ENCODE assay signal across 9 mouse cellular contexts in genomic region chr4:151983560-151983959, GRCm38 (mm10). TPM values are rescaled to one million over a fixed set of nuclear protein-coding genes. Genes with fewer than 3 reads are reported as not detected.
A peak's percentile ranks its signal among the peaks of the same experiment; 100 is the strongest.
DNase-seq lines count a peak whose midpoint lies in the region; ATAC-seq lines count a peak whose summit lies in the region.
"Had no signal": no experiment of that assay in that cellular context is flagged by ENCODE, and none has a peak within 500 bp of the region (broad histone marks: within the 10 kb centered on the region; RNA-seq: fewer than 3 reads in every experiment).

No protein-coding gene starts in this region.

- intact Hi-C loops in heart, postnatal 25 days (cut with DNase I) = no loop called here

- H3K9ac ChIP-seq in heart, embryonic 12.5 days = peak overlapping the region; percentile 13; the same call in 1 of the 2 replicates

- peak overlapping the region; percentile 40 for H3K4me2 ChIP-seq in heart, embryonic 12.5 days

- 0 out of 2 replicates have a peak overlapping the region, but pooled peaks have one; percentile 3 for H3K4me3 ChIP-seq in heart, embryonic 12.5 days

- H3K36me3 ChIP-seq in heart, embryonic 12.5 days = peaks cover 46% of the 10 kb centered on the region

- no peaks in the 10 kb centered on the region for H3K9me3 ChIP-seq in heart, embryonic 12.5 days (replicated peaks)
- H3K9me3 ChIP-seq: G1E had no signal

- DNase-seq in heart, postnatal 25 days (ENCODE audit: low spot score) = no peak
- peak; percentile 41 for DNase-seq in lung, postnatal 10 days
- no peak for DNase-seq in lung, postnatal 36 days
- peak; percentile 92 for DNase-seq in gastrocnemius, postnatal 25 days
- DNase-seq in retina, embryonic 14.5 days (ENCODE audit: low spot score) = peak; percentile 43
- no peak for DNase-seq in right cerebral cortex, postnatal 25 days

- 28% methylated on average over 8 of the region's 9 CpGs for whole genome bisulfite sequencing in heart, embryonic 12.5 days

- H3K27me3 ChIP-seq in heart, embryonic 12.5 days (replicated peaks) = no peaks in the 10 kb centered on the region

- peak; percentile 24; the same call in 1 of the 2 replicates for ATAC-seq in heart, embryonic 12.5 days (ENCODE audit: insufficient number of reproducible peaks, low FRiP score)
- no peak for ATAC-seq in granulocyte monocyte progenitor cell, adult 5-6 weeks (replicated peaks; ENCODE audit: poor library complexity, severe bottlenecking)

- H3K27ac ChIP-seq in heart, embryonic 12.5 days (ENCODE audit: poor library complexity, severe bottlenecking) = peak overlapping the region; percentile 23; the same call in 1 of the 2 replicates

- H3K4me1 ChIP-seq in heart, embryonic 12.5 days (replicated peaks) = peaks cover 41% of the 10 kb centered on the region

RNA-seq across cellular contexts. Expression of gene Thap3, which starts 5.2 kb away (rescaled TPM):
- 25.2 and 26.6 TPM in 2 replicates for polyA plus RNA-seq in heart, embryonic 12.5 days (2016; fragmentation: Nextera tagmentation; extraction: Ambion mirVana)
- 10 to 100 TPM; 11.5 TPM for total RNA-seq in heart, postnatal 25 days (2021)
- 10 to 100 TPM; 27.5 to 29.3 TPM for total RNA-seq in gastrocnemius, postnatal 25 days (2021)
- total RNA-seq in granulocyte monocyte progenitor cell, adult 5-6 weeks (2014; fragmentation: Nextera tagmentation) = 10.4 and 14.0 TPM in 2 replicates
- 4.9 and 10.8 TPM in 2 replicates for total RNA-seq in granulocyte monocyte progenitor cell, adult 5-6 weeks (2017)

RNA-seq across cellular contexts. Expression of gene Phf13, which starts 12.5 kb away (rescaled TPM):
- polyA plus RNA-seq in heart, embryonic 12.5 days (2016; fragmentation: Nextera tagmentation; extraction: Ambion mirVana) = 26.7 and 27.0 TPM in 2 replicates
- 1 to 10 TPM; 5.8 to 6.2 TPM for total RNA-seq in heart, postnatal 25 days (2021)
- 1 to 10 TPM; 2.8 to 3.4 TPM for total RNA-seq in gastrocnemius, postnatal 25 days (2021)
- 1.4 and 5.7 TPM in 2 replicates for total RNA-seq in granulocyte monocyte progenitor cell, adult 5-6 weeks (2014; fragmentation: Nextera tagmentation)
- total RNA-seq in granulocyte monocyte progenitor cell, adult 5-6 weeks (2017) = 2.1 and 2.4 TPM in 2 replicates

RNA-seq across cellular contexts. Expression of gene Klhl21, which starts 25.0 kb away (rescaled TPM):
- polyA plus RNA-seq in heart, embryonic 12.5 days (2016; fragmentation: Nextera tagmentation; extraction: Ambion mirVana) = 41.0 and 41.4 TPM in 2 replicates
- total RNA-seq in heart, postnatal 25 days (2021) = 10 to 100 TPM; 69.8 to 76.2 TPM
- 10 to 100 TPM; 56.9 to 66.5 TPM for total RNA-seq in gastrocnemius, postnatal 25 days (2021)
- 9.8 and 11.6 TPM in 2 replicates for total RNA-seq in granulocyte monocyte progenitor cell, adult 5-6 weeks (2014; fragmentation: Nextera tagmentation)
- 4.3 and 6.3 TPM in 2 replicates for total RNA-seq in granulocyte monocyte progenitor cell, adult 5-6 weeks (2017)

RNA-seq across cellular contexts. Expression of gene Zbtb48, which starts 43.9 kb away (rescaled TPM):
- polyA plus RNA-seq in heart, embryonic 12.5 days (2016; fragmentation: Nextera tagmentation; extraction: Ambion mirVana) = 13.9 and 15.1 TPM in 2 replicates
- total RNA-seq in heart, postnatal 25 days (2021) = 1 to 10 TPM; 3.5 to 5.0 TPM
- total RNA-seq in gastrocnemius, postnatal 25 days (2021) = 1 to 10 TPM; 2.5 TPM
- 9.2 and 15.7 TPM in 2 replicates for total RNA-seq in granulocyte monocyte progenitor cell, adult 5-6 weeks (2014; fragmentation: Nextera tagmentation)
- 5.2 and 10.3 TPM in 2 replicates for total RNA-seq in granulocyte monocyte progenitor cell, adult 5-6 weeks (2017)

RNA-seq across cellular contexts. Expression of gene Dnajc11, which starts 50.1 kb away (rescaled TPM):
- polyA plus RNA-seq in heart, embryonic 12.5 days (2016; fragmentation: Nextera tagmentation; extraction: Ambion mirVana) = 61.1 and 63.8 TPM in 2 replicates
- total RNA-seq in heart, postnatal 25 days (2021) = 10 to 100 TPM; 82.3 to 96.4 TPM
- total RNA-seq in gastrocnemius, postnatal 25 days (2021) = 10 to 100 TPM; 59.3 to 68.8 TPM
- 73.5 and 77.5 TPM in 2 replicates for total RNA-seq in granulocyte monocyte progenitor cell, adult 5-6 weeks (2014; fragmentation: Nextera tagmentation)
- 57.8 and 71.2 TPM in 2 replicates for total RNA-seq in granulocyte monocyte progenitor cell, adult 5-6 weeks (2017)

Comparison
In these comparisons a context has a peak if more than half of its experiments do, and no peak if none do; other contexts are left out.
1. DNase-seq: peak in lung, postnatal 10 days (single experiment), gastrocnemius, postnatal 25 days (single experiment) and retina, embryonic 14.5 days (single experiment); none in heart, postnatal 25 days (single experiment), lung, postnatal 36 days (single experiment) and right cerebral cortex, postnatal 25 days (single experiment).
2. RNA of gene Klhl21, which starts 25.0 kb away (total RNA-seq): 69.8 to 76.2 TPM in heart, postnatal 25 days and 56.9 to 66.5 TPM in gastrocnemius, postnatal 25 days; 4.3 to 11.6 TPM in granulocyte monocyte progenitor cell, adult 5-6 weeks; every median in the first group is over 4 times any median in the second.